Mouse (Mus musculus) embryo, embryonic 10.5 days (tissue): ENCODE results near the gene 4930539E08Rik.

ENCODE experiments used
- DNase-seq: peaks from one replicate; pipeline ENCODE4 v3.0.0-alpha.2; 2015; ENCODE audit warnings: low spot score

The 4930539E08Rik gene

GRCm38 (mm10) chr17:28915060-28915628, at the start of gene 4930539E08Rik:
Gene 4930539E08Rik, minus strand, starts transcription at chr17:28915324.
- DNase-seq = no peak

DNA sequence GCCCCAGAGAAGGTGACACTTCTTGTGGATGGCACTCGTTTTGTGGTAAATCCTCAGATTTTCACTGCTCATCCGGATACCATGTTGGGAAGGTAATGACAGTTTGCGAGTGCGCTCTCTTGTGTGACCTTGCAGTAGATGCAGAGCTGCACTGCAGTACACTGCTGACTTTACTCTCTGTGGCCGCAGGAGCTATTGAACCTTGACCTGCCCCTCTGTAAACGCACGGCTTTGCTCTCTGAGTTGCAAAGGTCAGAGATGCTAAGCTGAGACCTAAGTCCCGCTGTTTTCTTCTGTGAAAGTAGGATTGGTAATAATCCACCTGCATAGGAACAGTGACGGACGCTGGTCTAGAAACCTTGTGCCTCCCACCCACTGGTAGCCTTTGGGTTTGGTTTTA, 46.5 kb upstream of the 4930539E08Rik start:
- no peak for DNase-seq

- DNase-seq = no peak
Observed at GRCm38 (mm10) chr17:28960597-28960996, 45.5 kb upstream of the 4930539E08Rik start.

DNA sequence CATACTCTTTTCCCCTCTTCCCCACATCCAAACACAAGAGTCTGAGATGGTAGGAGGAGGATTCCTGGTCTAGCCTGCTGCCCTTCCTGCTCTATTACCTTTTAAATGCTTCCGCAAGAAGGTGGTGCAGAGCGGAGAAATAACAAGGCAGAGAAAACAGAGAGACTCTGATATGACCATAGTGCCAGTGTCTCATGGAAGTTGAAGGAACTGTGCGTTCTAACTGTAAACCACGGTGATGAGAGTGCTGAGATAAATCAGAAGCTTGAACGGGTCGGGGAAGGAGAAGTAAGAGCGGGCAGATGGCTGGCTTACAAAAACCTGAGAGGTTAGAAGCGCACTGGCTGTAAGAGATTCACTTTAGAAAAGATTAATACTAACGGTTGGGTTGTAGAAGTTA, 39.3 kb upstream of the 4930539E08Rik start:
- no peak for DNase-seq

- DNase-seq = peak; percentile 43
Observed at GRCm38 (mm10) chr17:28953251-28953650, 38.1 kb upstream of the 4930539E08Rik start.

GRCm38 (mm10) chr17:28951831-28952799, 37.0 kb upstream of the 4930539E08Rik start, which contains the start of gene Kctd20:
Gene Kctd20, plus strand, starts transcription at chr17:28951950.
- peak; percentile 92 for DNase-seq

- DNase-seq = no peak
Observed at GRCm38 (mm10) chr17:28950751-28951150, 35.6 kb upstream of the 4930539E08Rik start.

- DNase-seq = no peak
Observed at GRCm38 (mm10) chr17:28948661-28949060, 33.5 kb upstream of the 4930539E08Rik start.

GRCm38 (mm10) chr17:28947011-28947939, 32.2 kb upstream of the 4930539E08Rik start:
- no peak for DNase-seq

DNA sequence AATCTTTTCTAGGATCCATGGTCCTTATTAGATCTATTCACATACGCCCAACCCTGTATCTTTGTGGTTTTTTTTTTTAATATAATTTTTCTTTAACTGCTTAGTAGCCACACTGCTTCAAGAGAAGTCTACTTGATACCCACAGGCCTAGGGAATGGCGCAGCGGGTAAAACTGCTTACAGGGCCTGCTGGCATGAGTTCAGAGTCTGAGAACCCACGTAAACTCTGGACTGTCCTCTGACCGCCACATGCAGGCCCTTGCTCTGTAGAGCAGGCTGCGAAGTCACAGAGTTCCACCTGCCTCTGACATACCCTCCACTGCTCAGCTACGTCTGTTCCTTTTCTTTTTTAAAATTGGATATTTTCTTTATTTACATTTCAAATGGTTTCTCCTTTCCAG, 29.4 kb upstream of the 4930539E08Rik start:
- no peak for DNase-seq

- DNase-seq = no peak
Observed at GRCm38 (mm10) chr17:28943740-28944139, 28.6 kb upstream of the 4930539E08Rik start, which contains the start of gene Pxt1. Gene Pxt1, minus strand, starts transcription at chr17:28943840.

GRCm38 (mm10) chr17:28942101-28942500, 27.0 kb upstream of the 4930539E08Rik start:
- DNase-seq = no peak

- no peak for DNase-seq
Observed at GRCm38 (mm10) chr17:28940776-28941555, 25.8 kb upstream of the 4930539E08Rik start.

DNA sequence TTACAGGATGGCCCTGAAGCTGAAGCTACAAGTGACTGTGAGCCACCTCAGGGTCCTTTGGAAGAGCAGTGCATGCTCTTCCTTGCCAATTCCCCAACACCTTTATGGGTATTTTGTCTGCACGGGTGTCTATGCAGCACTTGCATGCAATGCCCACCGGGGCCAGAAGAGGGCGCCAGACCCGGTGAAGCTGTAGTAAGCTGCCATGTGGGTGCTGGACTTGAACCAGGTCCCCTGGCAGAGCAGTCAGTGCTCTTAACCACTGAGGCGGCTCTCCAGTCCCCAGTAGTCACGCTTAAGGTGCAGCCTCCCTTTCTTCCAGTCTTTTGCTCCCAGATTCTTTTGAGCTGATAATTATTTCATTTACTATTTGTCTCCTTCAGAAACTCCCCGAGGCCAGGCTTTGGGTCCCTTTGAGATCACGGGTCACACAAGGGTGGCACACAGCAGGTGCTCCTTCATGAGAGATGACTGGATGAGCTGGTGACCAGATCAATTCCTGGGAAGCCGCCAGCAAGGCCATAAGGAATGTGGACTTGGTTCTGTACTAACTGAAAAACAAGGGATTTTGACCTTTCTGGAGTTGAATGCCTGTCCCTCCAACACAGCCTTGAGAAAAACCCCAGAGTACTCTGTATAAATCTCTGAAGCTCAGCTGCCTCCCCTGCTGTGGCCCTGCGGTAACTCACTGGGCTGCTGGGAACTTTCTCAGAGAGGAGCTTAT, 21.7 kb upstream of the 4930539E08Rik start:
- DNase-seq = no peak

GRCm38 (mm10) chr17:28936133-28936532, 21.0 kb upstream of the 4930539E08Rik start:
- DNase-seq = no peak

DNA sequence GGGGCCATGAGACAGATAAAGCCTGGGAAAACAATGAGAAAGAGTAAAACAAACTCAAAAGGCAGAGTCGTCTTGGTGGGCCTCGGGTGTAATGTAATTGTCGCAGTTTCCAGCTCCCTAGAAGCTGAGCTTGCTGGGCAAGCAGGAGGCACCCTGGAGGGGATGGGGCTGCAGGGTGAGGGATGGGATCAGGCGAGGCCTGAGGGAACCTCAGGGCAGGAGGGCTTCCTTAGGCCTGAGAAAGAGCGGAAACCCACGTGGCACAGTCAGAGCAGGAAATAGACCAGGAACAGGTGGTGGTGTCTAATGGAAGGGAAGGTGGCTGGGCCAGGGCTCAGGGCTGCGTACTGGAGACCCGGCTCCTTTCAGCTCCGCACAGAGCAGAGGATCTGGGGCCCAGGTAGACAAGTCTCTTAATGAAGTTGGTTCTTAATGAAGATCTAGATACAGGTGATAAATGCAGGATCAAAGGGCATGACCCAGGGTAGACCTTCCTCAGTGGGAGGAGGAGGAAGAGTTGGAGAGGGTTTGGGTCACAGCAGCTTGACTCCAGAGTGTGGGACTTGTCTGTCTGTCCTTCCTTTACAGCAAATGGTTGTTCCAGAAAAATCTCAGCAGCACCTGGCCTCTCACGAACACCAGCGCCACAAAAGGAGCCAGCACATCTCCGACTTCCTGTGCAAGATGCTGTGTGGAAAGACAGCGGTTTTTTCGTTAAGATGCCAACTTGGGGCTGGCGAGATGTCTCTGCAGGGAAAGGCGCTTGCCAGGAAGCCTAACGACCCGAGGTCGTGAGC, 19.2 kb upstream of the 4930539E08Rik start:
- DNase-seq = no peak

- DNase-seq = no peak
Observed at GRCm38 (mm10) chr17:28932274-28932673, 17.1 kb upstream of the 4930539E08Rik start.

DNA sequence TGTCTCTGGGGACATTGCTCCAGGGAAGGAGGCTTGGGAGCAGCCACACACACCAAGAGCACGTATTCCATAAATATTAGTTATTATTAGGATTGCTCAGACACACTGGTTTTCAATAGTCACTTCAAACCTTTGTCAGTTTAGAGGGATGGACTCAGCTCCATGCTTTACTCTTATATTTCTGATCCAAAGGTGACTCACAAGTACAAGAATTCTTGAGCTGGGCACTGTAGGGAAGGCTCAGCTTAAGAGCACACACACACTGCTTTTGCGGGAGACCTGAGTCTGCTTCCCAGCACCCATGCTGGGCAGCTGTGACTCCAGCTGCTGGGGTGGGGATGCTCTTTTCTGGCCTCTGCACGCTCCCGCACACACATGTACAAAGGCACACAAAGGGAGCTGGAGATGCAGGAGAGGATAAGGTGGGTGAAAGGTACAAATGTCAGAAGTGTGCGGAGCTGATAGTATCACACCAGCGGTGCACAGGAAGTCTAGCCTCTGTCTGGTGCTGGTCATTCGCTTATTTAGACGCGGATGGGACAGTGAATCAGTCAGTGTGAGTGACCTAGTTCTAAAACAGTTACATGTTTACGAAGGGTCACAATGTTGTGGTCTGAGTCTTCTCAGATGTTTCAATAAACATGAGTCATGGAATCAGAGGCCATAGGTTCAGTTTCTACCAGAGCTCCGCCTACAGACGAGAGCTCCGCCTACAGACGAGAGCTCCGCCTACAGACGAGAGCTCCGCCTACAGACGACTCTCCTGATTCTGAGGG, 16.5 kb upstream of the 4930539E08Rik start:
- DNase-seq = no peak
